Comparison of ENCODE assay signal across 8 mouse cellular contexts in genomic region chr10:87860181-87861103, GRCm38 (mm10). TPM values are rescaled to one million over a fixed set of nuclear protein-coding genes. Genes with fewer than 3 reads are reported as not detected.
DNase-seq lines count a peak whose midpoint lies in the region; ATAC-seq and TF ChIP-seq lines count a peak whose summit lies in the region.

No protein-coding gene starts in this region.

- H3K4me1 ChIP-seq in spleen, adult 2 months (ENCODE audit: control insufficient read depth, insufficient read depth, insufficient read length): no peaks in the 10 kb centered on the region
- H3K4me1 ChIP-seq in embryonic fibroblast, embryonic 13.5 days (ENCODE audit: control insufficient read depth, insufficient read depth, low read length): peaks cover 15% of the 10 kb centered on the region
- H3K4me1 ChIP-seq in midbrain, embryonic 12.5 days: peaks cover 19% of the 10 kb centered on the region

- intact Hi-C loops in heart, postnatal 10 days (cut with DNase I): loop anchor here (2.0 to 5.0 kb wide), 2 partner anchors 66 to 202 kb away; no protein-coding TSS in a partner anchor

- no peaks in the 10 kb centered on the region for H3K27me3 ChIP-seq in spleen, adult 2 months (ENCODE audit: control insufficient read depth, insufficient read depth, low read length)
- peaks cover 22% of the 10 kb centered on the region; the same call in 1 of the 2 replicates for H3K27me3 ChIP-seq in midbrain, embryonic 12.5 days

- TF ChIP-seq POLR2A in spleen, adult 2 months (IDR thresholded peaks at IDR 0.05; ENCODE audit: low read depth, low read length): no peak
- no peak; the same call in 1 of the 2 replicates for TF ChIP-seq POLR2A in embryonic fibroblast, embryonic 13.5 days (IDR thresholded peaks at IDR 0.05; ENCODE audit: low read depth, low read length)

- H3K36me3 ChIP-seq in spleen, adult 2 months (ENCODE audit: control insufficient read depth, insufficient read depth, low read length): no peaks in the 10 kb centered on the region
- H3K36me3 ChIP-seq in midbrain, embryonic 12.5 days: no peaks in the 10 kb centered on the region

- H3K4me2 ChIP-seq in midbrain, embryonic 12.5 days (replicated peaks): peak overlapping the region; percentile 80

- H3K9ac ChIP-seq in midbrain, embryonic 12.5 days (replicated peaks): peak overlapping the region; percentile 58

- whole genome bisulfite sequencing in spleen, adult 2 months: 13% methylated on average over 30 of the region's 30 CpGs
- under 1% methylated on average over 30 of the region's 30 CpGs for WGBS in midbrain, embryonic 12.5 days

- peak; percentile 59 for ATAC-seq in midbrain, embryonic 12.5 days (ENCODE audit: low FRiP score, low read depth)

- peak overlapping the region; percentile 26; the same call in 1 of the 2 replicates for H3K4me3 ChIP-seq in spleen, adult 2 months (ENCODE audit: extremely low read depth, insufficient read depth, insufficient read length)
- peak overlapping the region; percentile 49 for H3K4me3 ChIP-seq in embryonic fibroblast, embryonic 13.5 days (ENCODE audit: insufficient read depth, low read length)
- peak overlapping the region; percentile 50 for H3K4me3 ChIP-seq in midbrain, embryonic 12.5 days

- DNase-seq in spleen, adult 2 months (ENCODE audit: low read depth in 1 of 2, low spot score in 2 of 2): no peak
- no peak for DNase-seq in spleen, adult 12 weeks (ENCODE audit: low spot score)
- DNase-seq in heart, postnatal 10 days: peak; percentile 67 to 70
- peak; percentile 52 to 69 for DNase-seq in kidney, postnatal 4 days
- DNase-seq in cerebellum, adult 11 months: no peak
- DNase-seq in layer of hippocampus, postnatal 14 days (ENCODE audit: low spot score in 2 of 2): no peak

- peak overlapping the region; percentile 57 for H3K27ac ChIP-seq in spleen, adult 2 months (ENCODE audit: insufficient read depth, low read length)
- H3K27ac ChIP-seq in embryonic fibroblast, embryonic 13.5 days (ENCODE audit: insufficient read depth, low read length): peak overlapping the region; percentile 66; the same call in 1 of the 2 replicates
- H3K27ac ChIP-seq in midbrain, embryonic 12.5 days (replicated peaks): no peak overlapping the region; the same call in 1 of the 2 replicates

- no peak for TF ChIP-seq CTCF in spleen, adult 2 months (IDR thresholded peaks at IDR 0.05; ENCODE audit: extremely low read depth, insufficient read depth, insufficient read length, insufficient replicate concordance)
- no peak for TF ChIP-seq CTCF in embryonic fibroblast, embryonic 13.5 days (IDR thresholded peaks at IDR 0.05; ENCODE audit: borderline replicate concordance, insufficient read depth, low read length)

- H3K9me3 ChIP-seq in midbrain, embryonic 12.5 days: no peaks in the 10 kb centered on the region

RNA-seq across cellular contexts. Expression of gene Igf1, which starts 2.4 kb away (rescaled TPM):
- 54.6 and 56.0 TPM in 2 replicates for polyA plus RNA-seq in spleen, adult 2 months (2012; rRNA removed)
- 8.4 and 73.2 TPM in 2 replicates for polyA plus RNA-seq in embryonic fibroblast, embryonic 13.5 days (2011; ENCODE audit: insufficient read length, low read depth, missing spikeins)
- total RNA-seq in heart, postnatal 10 days (2021): 10 to 100 TPM; 42.5 to 57.0 TPM
- polyA plus RNA-seq in midbrain, embryonic 12.5 days (2016; fragmentation: Nextera tagmentation; extraction: Ambion mirVana): 11.4 and 15.9 TPM in 2 replicates
- total RNA-seq in layer of hippocampus, postnatal 14 days (2021): 10 to 100 TPM; 12.7 to 16.0 TPM

Comparison
In these comparisons a context has a peak if more than half of its experiments do, and no peak if none do; other contexts are left out.
1. DNase-seq: peak in heart, postnatal 10 days (2 of 2) and kidney, postnatal 4 days (2 of 2); none in spleen, adult 2 months (0 of 2), spleen, adult 12 weeks (single experiment), cerebellum, adult 11 months (single experiment) and layer of hippocampus, postnatal 14 days (0 of 2).
2. Peak in every context shown above with its lines, with median percentiles within 50 percentile points of each other: H3K4me3 ChIP-seq.